Mouse (Mus musculus) cerebellum, adult 2 months (tissue): Measurements from ENCODE around the gene Paqr7. TPM values are rescaled to one million over a fixed set of nuclear protein-coding genes. Genes with fewer than 3 reads are reported as not detected.

Experiments
- DNase-seq, 2 experiments: peaks; one replicate each; pipeline ENCODE4 v3.0.0; 2021
- H3K27ac ChIP-seq: fragments of 200-500 bp; 2 replicates; pipeline ENCODE4 v1.5.1; 2012; ENCODE audit warnings: low read length, control low read depth, inconsistent platforms; ENCODE audit not compliant: insufficient read depth
- H3K27me3 ChIP-seq: fragments of 200-500 bp; 2 replicates; pipeline ENCODE4 v1.6.1; 2012; ENCODE audit warnings: inconsistent platforms, mild to moderate bottlenecking, low read length, moderate library complexity; ENCODE audit not compliant: control insufficient read depth, insufficient read depth
- H3K4me1 ChIP-seq: fragments of 200-500 bp; 2 replicates; pipeline ENCODE4 v1.6.1; 2011; ENCODE audit warnings: low read length; ENCODE audit not compliant: control insufficient read depth, insufficient read depth
- H3K4me3 ChIP-seq: fragments of 200-500 bp; replicated peaks from 2 replicates; pipeline ENCODE3; 2011; ENCODE audit warnings: mild to moderate bottlenecking, low read depth, low read length, control low read depth; ENCODE audit not compliant: insufficient read depth
- CTCF ChIP-seq: fragments of 200-500 bp; IDR thresholded peaks from 2 replicates; pipeline ENCODE4 v1.5.1; 2011; ENCODE audit warnings: low read depth, mild to moderate bottlenecking, control low read depth, low read length, moderate library complexity, borderline replicate concordance; ENCODE audit not compliant: insufficient read depth
- POLR2A ChIP-seq: fragments of 200-500 bp; IDR thresholded peaks from 2 replicates; pipeline ENCODE4 v1.6.1; 2011; ENCODE audit warnings: low read length, control low read depth, borderline replicate concordance; ENCODE audit not compliant: insufficient read depth
- WGBS: fragments of 180-500 bp; shearing (Covaris S2); methylation state at CpG from one replicate; pipeline ENCODE4 v1.1.7; 2018; 5-methylcytosine and 5-hydroxymethylcytosine counted together
- polyA plus RNA-seq: library from polyadenylated mRNA; depleted of rRNA; stranded (reverse); fragments of >200 nt; gene quantifications from 2 replicates; pipeline ENCODE4 v1.2.3, GENCODE M21; 2012

The Paqr7 gene
- polyA plus RNA-seq, 1 experiment: 99.2 TPM

GRCm38 (mm10) chr4:134523447-134523846, 26.9 kb downstream of the Paqr7 start:
- Histone ChIP-seq H3K4me3 (no peak overlapping the region), H3K4me1 (0 out of 2 replicates have a peak, but pooled peaks cover 10% of the 10 kb centered on the region), H3K27me3 (no peaks in the 10 kb centered on the region), H3K27ac (no peak overlapping the region)
- DNase-seq: no peak
- WGBS: 85% methylated on average over 4 of the region's 4 CpGs
- TF ChIP-seq POLR2A: no peak
- TF ChIP-seq CTCF: no peak

GRCm38 (mm10) chr4:134525806-134526205, 29.3 kb downstream of the Paqr7 start:
- 67% methylated on average over 5 of the region's 5 CpGs for WGBS
- H3K27me3 ChIP-seq: no peaks in the 10 kb centered on the region

GRCm38 (mm10) chr4:134526220-134526619, 29.7 kb downstream of the Paqr7 start:
- WGBS: 82% methylated on average over 5 of the region's 5 CpGs
- Histone ChIP-seq H3K27me3 (no peaks in the 10 kb centered on the region), H3K4me3 (no peak overlapping the region), H3K4me1 (0 out of 2 replicates have a peak, but pooled peaks cover 8% of the 10 kb centered on the region), H3K27ac (no peak overlapping the region)
- DNase-seq: no peak
- TF ChIP-seq CTCF: no peak
- TF ChIP-seq POLR2A: no peak

More at GRCm38 (mm10) chr4:134525806-134526205, 29.3 kb downstream of the Paqr7 start:
- TF ChIP-seq CTCF (no peak), POLR2A (no peak)
- Histone ChIP-seq H3K4me3 (no peak overlapping the region), H3K4me1 (0 out of 2 replicates have a peak, but pooled peaks cover 8% of the 10 kb centered on the region), H3K27ac (no peak overlapping the region)
- DNase-seq: no peak

GRCm38 (mm10) chr4:134532928-134533327, 36.4 kb downstream of the Paqr7 start:
- WGBS: 79% methylated on average over 4 of the region's 4 CpGs
- no peaks in the 10 kb centered on the region for H3K27me3 ChIP-seq
- no peak for DNase-seq
- TF ChIP-seq CTCF (no peak), POLR2A (no peak)
- peaks cover 4% of the 10 kb centered on the region; the same call in 1 of the 2 replicates for H3K4me1 ChIP-seq
- H3K27ac ChIP-seq: no peak overlapping the region
- H3K4me3 ChIP-seq: no peak overlapping the region

- no peak for TF ChIP-seq CTCF
- no peak for TF ChIP-seq POLR2A
- no peak overlapping the region for H3K4me3 ChIP-seq
- no peaks in the 10 kb centered on the region for H3K27me3 ChIP-seq
- no peak overlapping the region for H3K27ac ChIP-seq
- H3K4me1 ChIP-seq: peaks cover 6% of the 10 kb centered on the region; the same call in 1 of the 2 replicates
- 80% methylated on average over 4 of the region's 4 CpGs for WGBS
- DNase-seq: no peak
Observed at GRCm38 (mm10) chr4:134533421-134533820, 36.9 kb downstream of the Paqr7 start.

GRCm38 (mm10) chr4:134534124-134534886, 37.8 kb downstream of the Paqr7 start:
- Histone ChIP-seq H3K4me1 (peaks cover 15% of the 10 kb centered on the region), H3K27ac (peak overlapping the region; percentile 69; the same call in 1 of the 2 replicates)
- WGBS: under 1% methylated on average over 57 of the region's 57 CpGs

GRCm38 (mm10) chr4:134534932-134535786, 38.7 kb downstream of the Paqr7 start, which contains the start of gene Mtfr1l:
Gene Mtfr1l (minus strand): TSS chr4:134535387.
- TF ChIP-seq CTCF: no peak
- TF ChIP-seq POLR2A: 0 out of 2 replicates have a peak, but pooled peaks have one; percentile 38
- H3K4me1 ChIP-seq: peaks cover 23% of the 10 kb centered on the region
- H3K27ac ChIP-seq: peak within 1 kb of the TSS; percentile 69; the same call in 1 of the 2 replicates
- no peaks in the 10 kb centered on the region for H3K27me3 ChIP-seq
- H3K4me3 ChIP-seq: peak within 1 kb of the TSS; percentile 73
- peak; percentile 95 to 97 for DNase-seq
- under 1% methylated on average over 70 of the region's 71 CpGs for WGBS

More at GRCm38 (mm10) chr4:134534124-134534886, 37.8 kb downstream of the Paqr7 start:
- TF ChIP-seq POLR2A (no peak), CTCF (no peak)
- Histone ChIP-seq H3K27me3 (no peaks in the 10 kb centered on the region), H3K4me3 (peak overlapping the region; percentile 73)
- peak; percentile 51 to 62 for DNase-seq
